Mouse (Mus musculus) embryonic fibroblast, embryonic 13.5 days (primary cell): ENCODE data around the gene St6gal1.

Experiments
- CTCF ChIP-seq: IDR thresholded peaks from 2 replicates; pipeline ENCODE4 v1.5.1; 2011; ENCODE audit warnings: mild to moderate bottlenecking, control low read depth, low read length, moderate library complexity, borderline replicate concordance; ENCODE audit not compliant: insufficient read depth
- POLR2A ChIP-seq: IDR thresholded peaks from 2 replicates; pipeline ENCODE4 v1.6.1; 2011; ENCODE audit warnings: low read depth, mild to moderate bottlenecking, control low read depth, low read length, moderate library complexity

DNA sequence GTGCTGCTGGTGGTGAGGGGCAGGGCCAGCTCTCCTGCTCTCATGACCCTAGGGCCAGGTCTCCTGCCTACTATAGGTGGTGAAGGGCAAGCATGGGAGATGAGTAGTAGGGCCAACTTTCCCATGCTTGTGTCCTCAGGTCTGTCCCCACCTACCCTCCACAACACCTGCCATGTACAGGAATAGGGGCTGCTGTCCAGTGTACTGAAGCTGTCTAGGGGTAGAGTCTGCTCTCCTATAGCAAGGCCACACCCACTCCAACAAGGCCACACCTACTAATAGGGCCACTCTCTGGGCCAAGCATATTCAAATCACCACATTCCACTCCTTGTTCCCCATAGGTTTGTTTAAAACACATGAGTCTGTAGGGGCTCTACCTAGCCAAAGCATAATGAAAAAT is 159.8 kb downstream of the St6gal1 start:
- TF ChIP-seq CTCF (no peak), POLR2A (no peak)
